ENCODE assay signal across 23 mouse cellular contexts in genomic region chr1:184715693-184716092, GRCm38 (mm10).
"Had no signal": no experiment of that assay in that cellular context is flagged by ENCODE, and none has a peak within 500 bp of the region (broad histone marks: within the 10 kb centered on the region; RNA-seq: fewer than 3 reads in every experiment).

No protein-coding gene starts in this region.

- DNase-seq: gastrocnemius, postnatal 14 days; gastrocnemius, postnatal 36 days; heart, adult 18-20 months; heart, postnatal 10 days; heart, postnatal 36 days; kidney, adult 18-20 months; kidney, adult 8-10 months; kidney, postnatal 10 days; kidney, postnatal 25 days; kidney, postnatal 4 days; liver; liver, embryonic 13.5 days had no signal

- H3K4me1 ChIP-seq: hindbrain, embryonic 13.5 days; hindbrain, embryonic 15.5 days; liver, embryonic 13.5 days; liver, embryonic 15.5 days had no signal

- H3K27ac ChIP-seq: heart, embryonic 10.5 days; hindbrain, embryonic 13.5 days; hindbrain, embryonic 15.5 days; hindbrain, postnatal 0 days; layer of hippocampus, adult 2 months; left cerebral cortex, adult 2 months; limb, embryonic 10.5 days; limb, embryonic 12.5 days; liver, embryonic 13.5 days; liver, embryonic 15.5 days had no signal

- H3K9ac ChIP-seq: heart, embryonic 12.5 days; hindbrain, embryonic 13.5 days; hindbrain, embryonic 15.5 days; limb, embryonic 12.5 days; liver, embryonic 13.5 days; liver, embryonic 15.5 days had no signal

- H3K9me3 ChIP-seq: heart, embryonic 10.5 days; hindbrain, embryonic 13.5 days; hindbrain, embryonic 15.5 days; limb, embryonic 10.5 days; liver, embryonic 13.5 days; liver, embryonic 15.5 days had no signal

- ATAC-seq: hindbrain, postnatal 0 days had no signal

- H3K36me3 ChIP-seq: heart, embryonic 10.5 days; heart, embryonic 12.5 days; hindbrain, embryonic 13.5 days; hindbrain, embryonic 15.5 days; limb, embryonic 10.5 days; limb, embryonic 12.5 days; liver, embryonic 13.5 days; liver, embryonic 15.5 days had no signal

- H3K4me3 ChIP-seq: heart, embryonic 12.5 days; hindbrain, embryonic 13.5 days; hindbrain, embryonic 15.5 days; layer of hippocampus, adult 2 months; left cerebral cortex, adult 2 months; limb, embryonic 10.5 days; limb, embryonic 12.5 days; liver, embryonic 13.5 days; liver, embryonic 15.5 days had no signal

- H3K4me2 ChIP-seq: heart, embryonic 12.5 days; hindbrain, embryonic 13.5 days; hindbrain, embryonic 15.5 days; limb, embryonic 12.5 days; liver, embryonic 11.5 days; liver, embryonic 13.5 days; liver, embryonic 15.5 days had no signal
